Mouse (Mus musculus) CH12.LX (cell line): ENCODE measurements around the gene Spaca7. TPM values are rescaled to one million over a fixed set of nuclear protein-coding genes. Genes with fewer than 3 reads are reported as not detected.
"Not testable (repeated sequence)": the region's sequence is repeated elsewhere in the genome, so short reads cannot be mapped to it uniquely, and the experiment has no call there.

ENCODE experiments used
- DNase-seq: peaks from one replicate; pipeline ENCODE4 v3.0.0-alpha.2; 2013; ENCODE audit errors: extremely low read depth
- H3K27ac ChIP-seq: 2 replicates; pipeline ENCODE4 v1.5.1; 2012; ENCODE audit warnings: low read depth, mild to moderate bottlenecking, control low read depth, moderate library complexity; ENCODE audit not compliant: insufficient read depth
- H3K27me3 ChIP-seq: replicated peaks from 2 replicates; pipeline ENCODE3; 2012; ENCODE audit warnings: inconsistent platforms
- H3K36me3 ChIP-seq, 2 experiments: replicated peaks in 1 of 2; 2 replicates each; pipeline versions ENCODE3 to v1.6.1; 2012; ENCODE audit warnings: inconsistent platforms in 1 of 2, low read length in 1 of 2, mild to moderate bottlenecking in 1 of 2, mixed read lengths in 1 of 2, moderate library complexity in 1 of 2; ENCODE audit not compliant: control insufficient read depth in 1 of 2, insufficient read depth in 1 of 2
- H3K4me1 ChIP-seq, 2 experiments: 2 replicates each; pipeline ENCODE4 v1.6.1; 2012; ENCODE audit warnings: inconsistent platforms in 1 of 2, moderate library complexity in 1 of 2; ENCODE audit not compliant: insufficient read depth in 2 of 2, control insufficient read depth in 1 of 2
- H3K4me2 ChIP-seq: 2 replicates; pipeline ENCODE4 v1.6.1; 2012; ENCODE audit warnings: low read depth, mild to moderate bottlenecking, control low read depth; ENCODE audit not compliant: poor library complexity, insufficient read depth, severe bottlenecking
- H3K4me3 ChIP-seq, 3 experiments: fragments of 150-350 bp in 1 of 3; sonication (generic) in 1 of 3; replicated peaks in 1 of 3; 2 replicates each; pipeline versions ENCODE3 to v1.5.1; 2011 to 2012; ENCODE audit warnings: low read depth in 2 of 3, low read length in 2 of 3, mild to moderate bottlenecking in 2 of 3, moderate library complexity in 2 of 3, control low read depth in 1 of 3, improper control_type of control experiment in 1 of 3, inconsistent platforms in 1 of 3, mixed read lengths in 1 of 3; ENCODE audit not compliant: poor library complexity in 1 of 3
- H3K79me2 ChIP-seq: replicated peaks from 2 replicates; pipeline ENCODE4 v1.6.1; 2012; ENCODE audit warnings: mild to moderate bottlenecking, moderate library complexity; ENCODE audit not compliant: control insufficient read depth, poor library complexity, insufficient read depth, severe bottlenecking; ENCODE audit errors: extremely low read depth
- H3K9ac ChIP-seq: 2 replicates; pipeline ENCODE4 v1.6.1; 2012; ENCODE audit warnings: low read depth, mild to moderate bottlenecking, control low read depth, moderate library complexity; ENCODE audit not compliant: insufficient read depth
- H3K9me3 ChIP-seq: replicated peaks from 2 replicates; pipeline ENCODE3; 2012; ENCODE audit warnings: low read length, inconsistent platforms, mixed read lengths
- E2F4 ChIP-seq: IDR thresholded peaks from 2 replicates; pipeline ENCODE4 v1.6.1; 2011; ENCODE audit warnings: low read depth, low read length, improper control_type of control experiment; ENCODE audit not compliant: insufficient replicate concordance
- GABPA ChIP-seq: IDR thresholded peaks from 2 replicates; pipeline ENCODE4 v1.6.1; 2012; ENCODE audit warnings: low read depth, low read length, improper control_type of control experiment, inconsistent platforms; ENCODE audit not compliant: insufficient replicate concordance
- IRF4 ChIP-seq: IDR thresholded peaks from 2 replicates; pipeline ENCODE4 v1.6.1; 2014; ENCODE audit warnings: low read depth, mild to moderate bottlenecking, inconsistent platforms, low read length, improper control_type of control experiment
- JUN ChIP-seq: IDR thresholded peaks from 2 replicates; pipeline ENCODE4 v1.6.1; 2011; ENCODE audit warnings: low read depth, mild to moderate bottlenecking, low read length, improper control_type of control experiment, moderate library complexity; ENCODE audit not compliant: insufficient read depth
- KAT2A ChIP-seq: IDR thresholded peaks from 2 replicates; pipeline ENCODE4 v1.6.1; 2012; ENCODE audit warnings: low read length, improper control_type of control experiment, inconsistent platforms; ENCODE audit not compliant: insufficient replicate concordance
- MEF2A ChIP-seq: IDR thresholded peaks from 2 replicates; pipeline ENCODE4 v1.6.1; 2014; ENCODE audit warnings: low read depth, mild to moderate bottlenecking, inconsistent platforms, low read length, improper control_type of control experiment, borderline replicate concordance
- NELFE ChIP-seq: IDR thresholded peaks from 2 replicates; pipeline ENCODE4 v1.6.1; 2011; ENCODE audit warnings: low read depth, low read length, improper control_type of control experiment
- NRF1 ChIP-seq: IDR thresholded peaks from 2 replicates; pipeline ENCODE4 v1.6.1; 2014; ENCODE audit warnings: low read depth, mild to moderate bottlenecking, inconsistent platforms, low read length, improper control_type of control experiment, moderate library complexity
- PAX5 ChIP-seq: IDR thresholded peaks from 2 replicates; pipeline ENCODE4 v1.6.1; 2012; ENCODE audit warnings: low read length, inconsistent platforms, mixed read lengths
- POLR2A ChIP-seq: IDR thresholded peaks from 2 replicates; pipeline ENCODE4 v1.6.1; 2011; ENCODE audit warnings: low read depth, mild to moderate bottlenecking, improper control_type of control experiment, low read length
- TBP ChIP-seq: conservative IDR thresholded peaks from 2 replicates; pipeline ENCODE4 v1.6.1; 2011; ENCODE audit warnings: low read depth, low read length, improper control_type of control experiment
- UBTF ChIP-seq: IDR thresholded peaks from 2 replicates; pipeline ENCODE4 v1.6.1; 2012; ENCODE audit warnings: low read depth, mild to moderate bottlenecking, inconsistent platforms, low read length, improper control_type of control experiment, moderate library complexity
- USF1 ChIP-seq: IDR thresholded peaks from 2 replicates; pipeline ENCODE4 v1.6.1; 2014; ENCODE audit warnings: low read depth, mild to moderate bottlenecking, inconsistent platforms, low read length, improper control_type of control experiment
- USF2 ChIP-seq: conservative IDR thresholded peaks from 2 replicates; pipeline ENCODE4 v1.6.1; 2011; ENCODE audit warnings: low read depth, low read length, improper control_type of control experiment
- ZC3H11A ChIP-seq: IDR thresholded peaks from 2 replicates; pipeline ENCODE4 v1.6.1; 2012; ENCODE audit warnings: low read depth, mild to moderate bottlenecking, inconsistent platforms, low read length, improper control_type of control experiment
- ZNF384 ChIP-seq: IDR thresholded peaks from 2 replicates; pipeline ENCODE4 v1.6.1; 2012; ENCODE audit warnings: low read depth, low read length, improper control_type of control experiment, inconsistent platforms
- dilution Hi-C: fragments of 300-500 bp; cut with MboI; formaldehyde crosslinking; loops from 2 replicates; pipeline ENCODE4 v1.14.3; 2020; ENCODE audit warnings: low sequenced_read_pairs; ENCODE audit not compliant: extremely low pct_unique_long_range_greater_than_20kb, extremely low pct_ligation_motif_present
- in situ Hi-C: fragments of 300-500 bp; cut with MboI; formaldehyde crosslinking; loops from 3 replicates; pipeline ENCODE4 v1.14.3; 2019; ENCODE audit warnings: low sequenced_read_pairs, low pct_ligation_motif_present, low pct_unique_long_range_greater_than_20kb, mixed read lengths
- polyA plus RNA-seq: library from polyadenylated mRNA; unstranded; fragments of >175 nt; gene quantifications from 2 replicates; pipeline ENCODE4 v1.2.1, GENCODE M21; 2012; ENCODE audit warnings: low read depth; ENCODE audit not compliant: insufficient read length
- total RNA-seq, 2 experiments: library from RNA; depleted of rRNA; stranded (reverse); fragments of 300-350 nt in 1 of 2; fragments of >200 nt in 1 of 2; gene quantifications; 2 replicates each; pipeline ENCODE4 v1.2.3; 2012 to 2014

Spaca7 gene
- total and polyA plus RNA-seq, 3 experiments: not detected

GRCm38 (mm10) chr8:12576003-12576402 is 3.2 kb downstream of the Spaca7 start:
- H3K4me2 ChIP-seq: peak overlapping the region; percentile 53
- peaks cover 70% of the 10 kb centered on the region for H3K27me3 ChIP-seq
- dilution Hi-C loops: no loop called here
- DNase-seq: peak; percentile 6
- no peaks in the 10 kb centered on the region for H3K9me3 ChIP-seq
- H3K27ac ChIP-seq: no peak overlapping the region
- peaks cover 2 to 12% of the 10 kb centered on the region in 2 experiments; a peak in 3 of 4 replicates for H3K4me1 ChIP-seq
- no peaks in the 10 kb centered on the region for H3K79me2 ChIP-seq
- H3K9ac ChIP-seq: no peak overlapping the region
- H3K4me3 ChIP-seq: no peak overlapping the region
- TF ChIP-seq PAX5: no peak
- no peak for TF ChIP-seq UBTF
- no peak for TF ChIP-seq JUN
- no peak for TF ChIP-seq TBP
- TF ChIP-seq USF2: no peak
- no peak for TF ChIP-seq USF1
- no peak for TF ChIP-seq KAT2A
- TF ChIP-seq IRF4: no peak
- TF ChIP-seq ZC3H11A: no peak
- TF ChIP-seq MEF2A: no peak
- no peak for TF ChIP-seq E2F4
- TF ChIP-seq GABPA: no peak
- no peak for TF ChIP-seq NELFE
- H3K36me3 ChIP-seq: no peaks in the 10 kb centered on the region
- in situ Hi-C loops: no loop called here

- peaks cover 2 to 12% of the 10 kb centered on the region in 2 experiments; a peak in 3 of 4 replicates for H3K4me1 ChIP-seq
- H3K27me3 ChIP-seq: peaks cover 73% of the 10 kb centered on the region
- no peaks in the 10 kb centered on the region for H3K9me3 ChIP-seq
- in situ Hi-C loops (no loop called here), dilution Hi-C loops (no loop called here)
- no peak overlapping the region for H3K4me3 ChIP-seq
- no peak overlapping the region for H3K9ac ChIP-seq
- peak overlapping the region; percentile 38; the same call in 1 of the 2 replicates for H3K4me2 ChIP-seq
- H3K36me3 ChIP-seq: no peaks in the 10 kb centered on the region
- no peak for DNase-seq
- H3K79me2 ChIP-seq: no peaks in the 10 kb centered on the region
- no peak overlapping the region for H3K27ac ChIP-seq
- TF ChIP-seq JUN (no peak), USF1 (no peak), NRF1 (no peak), POLR2A (no peak), ZNF384 (no peak)
- TF ChIP-seq, all 38 proteins: peak for 0
These were observed 3.9 kb downstream of the Spaca7 start for GRCm38 (mm10) chr8:12576739-12577138.

GRCm38 (mm10) chr8:12579339-12579999 is 6.6 kb downstream of the Spaca7 start:
- Histone ChIP-seq H3K27me3 (peaks cover 73% of the 10 kb centered on the region), H3K4me1 (peaks cover 2 to 12% of the 10 kb centered on the region in 2 experiments; a peak in 3 of 4 replicates)
- H3K36me3 ChIP-seq, H3K9ac ChIP-seq, H3K4me2 ChIP-seq, dilution Hi-C loops, DNase-seq, H3K79me2 ChIP-seq, in situ Hi-C loops, H3K27ac ChIP-seq, H3K9me3 ChIP-seq, H3K4me3 ChIP-seq: not testable (repeated sequence)
